ENCODE assay signal across 25 mouse cellular contexts in the genomic region with DNA sequence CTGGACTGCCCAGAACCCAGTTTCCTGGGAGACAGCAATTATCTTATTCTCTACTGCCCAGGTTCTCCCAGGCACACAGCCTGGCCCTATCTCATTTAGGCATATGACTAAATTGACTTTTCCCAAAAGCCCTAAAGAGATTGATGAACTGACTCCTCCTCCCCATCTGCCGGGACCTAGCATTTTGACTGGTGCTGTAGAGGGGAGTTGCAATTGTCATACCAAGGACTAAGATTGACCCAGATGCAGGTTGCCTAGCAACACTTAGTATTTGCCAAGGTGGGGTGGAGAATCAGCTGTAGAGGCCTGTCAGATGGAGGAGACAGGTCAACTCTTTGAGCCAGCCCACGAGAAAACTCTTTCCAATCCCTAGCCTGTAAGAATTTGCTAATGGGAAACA. TPM values are rescaled to one million over a fixed set of nuclear protein-coding genes. Genes with fewer than 3 reads are reported as not detected.
DNase-seq lines count a peak whose midpoint lies in the region; ATAC-seq and TF ChIP-seq lines count a peak whose summit lies in the region.
"Had no signal": no experiment of that assay in that cellular context is flagged by ENCODE, and none has a peak within 500 bp of the region (broad histone marks: within the 10 kb centered on the region; RNA-seq: fewer than 3 reads in every experiment).

No protein-coding gene starts in this region.

- no peak overlapping the region for H3K9ac ChIP-seq in hindbrain, embryonic 12.5 days
- no peak overlapping the region for H3K9ac ChIP-seq in neural tube, embryonic 15.5 days (replicated peaks)
- H3K9ac ChIP-seq: liver, postnatal 0 days had no signal

- H3K4me1 ChIP-seq in hindbrain, embryonic 12.5 days = peaks cover 42% of the 10 kb centered on the region
- peaks cover 23% of the 10 kb centered on the region for H3K4me1 ChIP-seq in neural tube, embryonic 15.5 days

- no peaks in the 10 kb centered on the region for H3K9me3 ChIP-seq in hindbrain, embryonic 12.5 days (replicated peaks)
- no peaks in the 10 kb centered on the region for H3K9me3 ChIP-seq in neural tube, embryonic 15.5 days (replicated peaks)
- H3K9me3 ChIP-seq: heart, embryonic 10.5 days; limb, embryonic 10.5 days had no signal

- H3K4me3 ChIP-seq in layer of hippocampus, adult 2 months = no peak overlapping the region
- no peak overlapping the region for H3K4me3 ChIP-seq in hindbrain, embryonic 12.5 days
- H3K4me3 ChIP-seq in neural tube, embryonic 15.5 days (replicated peaks) = no peak overlapping the region
- H3K4me3 ChIP-seq: gastrocnemius, adult 2 months; heart, embryonic 10.5 days; limb, embryonic 10.5 days; midbrain, embryonic 10.5 days had no signal

- peak; percentile 21; the same call in 1 of the 2 replicates for ATAC-seq in hindbrain, embryonic 12.5 days (ENCODE audit: low FRiP score)
- no peak for ATAC-seq in neural tube, embryonic 15.5 days (ENCODE audit: low FRiP score)
- no peak for ATAC-seq in megakaryocyte-erythroid progenitor cell, adult 5-6 weeks (replicated peaks; ENCODE audit: low FRiP score, low TSS enrichment, poor library complexity, severe bottlenecking)
- ATAC-seq: liver, postnatal 0 days had no signal

- no peak overlapping the region for H3K4me2 ChIP-seq in hindbrain, embryonic 12.5 days (replicated peaks)
- no peak overlapping the region for H3K4me2 ChIP-seq in neural tube, embryonic 15.5 days

- no peak for TF ChIP-seq CTCF in layer of hippocampus, adult 2 months (conservative IDR thresholded peaks at IDR 0.05)

- peaks cover 32% of the 10 kb centered on the region for H3K36me3 ChIP-seq in hindbrain, embryonic 12.5 days
- peaks cover 31% of the 10 kb centered on the region for H3K36me3 ChIP-seq in neural tube, embryonic 15.5 days
- H3K36me3 ChIP-seq: limb, embryonic 10.5 days had no signal

- H3K27me3 ChIP-seq in hindbrain, embryonic 12.5 days = no peaks in the 10 kb centered on the region
- H3K27me3 ChIP-seq in neural tube, embryonic 15.5 days (replicated peaks) = no peaks in the 10 kb centered on the region

- peak; percentile 40 for DNase-seq in embryo, embryonic 10.5 days (ENCODE audit: low spot score)
- no peak for DNase-seq in embryo, embryonic 9.5 days (ENCODE audit: extremely low spot score)
- no peak for DNase-seq in layer of hippocampus, adult 2 months (ENCODE audit: low spot score in 2 of 2)
- DNase-seq in layer of hippocampus, postnatal 10 days (ENCODE audit: low spot score in 2 of 2) = no peak
- DNase-seq in adrenal gland, adult (ENCODE audit: inconsistent age in 2 of 2, low spot score in 1 of 2) = no peak
- DNase-seq: B cell, adult 2 months; gastrocnemius, adult 2 months; kidney, adult 2 months; kidney, postnatal 14 days; liver, postnatal 0 days; right cerebral cortex, postnatal 14 days; spleen, adult 18-20 months; thymus, postnatal 36 days had no signal

- 54% methylated on average over 2 of the region's 2 CpGs for WGBS in hindbrain, embryonic 12.5 days
- WGBS in neural tube, embryonic 15.5 days = 38% methylated on average over 2 of the region's 2 CpGs

- H3K27ac ChIP-seq in layer of hippocampus, adult 2 months = peak overlapping the region; percentile 87
- H3K27ac ChIP-seq in hindbrain, embryonic 12.5 days = 0 out of 2 replicates have a peak overlapping the region, but pooled peaks have one; percentile 84
- peak overlapping the region; percentile 69; the same call in 1 of the 2 replicates for H3K27ac ChIP-seq in neural tube, embryonic 15.5 days (replicated peaks)
- H3K27ac ChIP-seq: gastrocnemius, adult 2 months; heart, embryonic 10.5 days; limb, embryonic 10.5 days had no signal

RNA-seq across cellular contexts. Expression of a gene that starts 19.5 kb away (rescaled TPM):
- total RNA-seq in layer of hippocampus, adult 2 months (2021) = 10 to 100 TPM; 40.4 to 41.8 TPM
- total RNA-seq in layer of hippocampus, postnatal 10 days (2021) = 100 to 1,000 TPM in 1 of 2 experiments, 10 to 100 TPM in 1; 98.5 to 104 TPM
- 34.4 and 35.3 TPM in 2 replicates for polyA plus RNA-seq in hindbrain, embryonic 12.5 days (2016; fragmentation: Nextera tagmentation; extraction: Ambion mirVana)
- polyA plus RNA-seq in neural tube, embryonic 15.5 days (2015; fragmentation: Nextera tagmentation; extraction: Ambion mirVana) = 25.7 and 28.2 TPM in 2 replicates
- total RNA-seq in megakaryocyte-erythroid progenitor cell, adult 5-6 weeks (2014; fragmentation: Nextera tagmentation) = 0.28 TPM in 1 of 2 replicates, not detected in the other
- total RNA-seq in megakaryocyte-erythroid progenitor cell, adult 5-6 weeks (2017) = not detected in 2 replicates

RNA-seq across cellular contexts. Expression of a gene that starts 28.3 kb away (rescaled TPM):
- 1 to 10 TPM; 5.6 to 5.8 TPM for total RNA-seq in layer of hippocampus, adult 2 months (2021)
- total RNA-seq in layer of hippocampus, postnatal 10 days (2021) = 1 to 10 TPM; 7.3 to 9.0 TPM
- 15.8 and 17.0 TPM in 2 replicates for polyA plus RNA-seq in hindbrain, embryonic 12.5 days (2016; fragmentation: Nextera tagmentation; extraction: Ambion mirVana)
- polyA plus RNA-seq in neural tube, embryonic 15.5 days (2015; fragmentation: Nextera tagmentation; extraction: Ambion mirVana) = 11.2 and 11.7 TPM in 2 replicates
- 4.3 and 7.2 TPM in 2 replicates for total RNA-seq in megakaryocyte-erythroid progenitor cell, adult 5-6 weeks (2014; fragmentation: Nextera tagmentation)
- 0.85 and 4.7 TPM in 2 replicates for total RNA-seq in megakaryocyte-erythroid progenitor cell, adult 5-6 weeks (2017)

RNA-seq across cellular contexts. Expression of a gene that starts 36.2 kb away (rescaled TPM):
- total RNA-seq in layer of hippocampus, adult 2 months (2021) = not detected
- total RNA-seq in layer of hippocampus, postnatal 10 days (2021) = not detected
- polyA plus RNA-seq in hindbrain, embryonic 12.5 days (2016; fragmentation: Nextera tagmentation; extraction: Ambion mirVana) = not detected in 2 replicates
- not detected in 2 replicates for polyA plus RNA-seq in neural tube, embryonic 15.5 days (2015; fragmentation: Nextera tagmentation; extraction: Ambion mirVana)
- not detected in 2 replicates for total RNA-seq in megakaryocyte-erythroid progenitor cell, adult 5-6 weeks (2014; fragmentation: Nextera tagmentation)
- not detected in 2 replicates for total RNA-seq in megakaryocyte-erythroid progenitor cell, adult 5-6 weeks (2017)
- total RNA-seq: adrenal gland, adult 18-20 months; gastrocnemius, adult 2 months; layer of hippocampus, adult 8-10 months; left cerebral cortex, adult 18-20 months; liver, adult 2 months; midbrain, postnatal 0 days had no signal
- polyA plus RNA-seq: heart, embryonic 10.5 days; heart, postnatal 0 days; kidney, adult 2 months; limb, embryonic 10.5 days; liver, adult 2 months; liver, postnatal 0 days; midbrain, embryonic 10.5 days; midbrain, postnatal 0 days had no signal

Comparison
In these comparisons a context has a peak if more than half of its experiments do, and no peak if none do; other contexts are left out.
1. RNA of a gene that starts 19.5 kb away (total RNA-seq): 98.5 to 104 TPM in layer of hippocampus, postnatal 10 days and 40.4 to 41.8 TPM in layer of hippocampus, adult 2 months; 0.28 TPM in megakaryocyte-erythroid progenitor cell, adult 5-6 weeks; every median in the first group is over 10 times any median in the second.
2. Peak in every context shown above with its lines, with median percentiles within 50 percentile points of each other: H3K27ac ChIP-seq.